Mouse (Mus musculus) B cell, adult 67 days (primary cell): ENCODE data around the gene AI593442. TPM values are rescaled to one million over a fixed set of nuclear protein-coding genes. Genes with fewer than 3 reads are reported as not detected.

Experiments used
- total RNA-seq, 2 experiments: library from RNA; stranded (reverse); gene quantifications; 4 replicates each; pipeline ENCODE4 v1.2.4; 2023

Gene AI593442
- not detected for total RNA-seq

DNA sequence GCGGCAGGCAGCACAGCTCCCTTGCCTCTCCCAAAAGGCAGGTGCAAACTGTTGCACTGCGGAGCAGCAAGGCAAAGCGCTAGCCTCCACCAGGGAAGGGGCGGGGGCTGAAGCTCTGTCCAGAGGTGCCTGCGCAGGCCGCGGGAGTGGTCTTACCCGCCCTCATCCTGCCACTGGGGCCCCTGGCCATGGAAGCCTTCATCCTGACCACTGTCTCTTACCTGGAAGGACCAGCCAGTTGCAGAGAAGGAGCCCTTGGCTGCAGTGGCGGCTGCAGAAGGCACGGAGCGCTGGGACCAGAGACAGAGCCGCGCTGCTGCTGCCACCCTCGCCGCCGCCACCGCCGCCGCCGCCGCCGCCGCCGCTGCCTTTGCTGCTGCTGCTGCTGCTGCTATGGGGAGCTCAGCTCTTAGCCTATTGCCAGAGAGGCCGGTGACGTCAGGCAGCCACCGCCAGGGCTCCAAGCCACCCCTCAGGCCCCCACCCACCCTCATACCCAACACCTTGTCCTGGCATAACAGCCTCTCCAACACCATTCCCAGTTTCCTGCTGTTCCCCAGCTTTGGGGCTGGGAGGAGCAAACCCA, at the start of gene AI593442:
Gene AI593442, minus strand, starts transcription at position 419 of the 586 bp plus-strand sequence.

